Mouse (Mus musculus) spleen, postnatal 10 days (tissue): ENCODE data around the gene Srgap3.
"Not testable (repeated sequence)": the region's sequence is repeated elsewhere in the genome, so short reads cannot be mapped to it uniquely, and the experiment has no call there.

Experiments used
- DNase-seq, 2 experiments: peaks; one replicate each; pipeline ENCODE4 v3.0.0; 2021 to 2022; ENCODE audit warnings: low spot score in 2 of 2

The Srgap3 gene

GRCm38 (mm10) chr6:112752007-112752406 is 195.1 kb downstream of the Srgap3 start:
- no peak for DNase-seq

DNA sequence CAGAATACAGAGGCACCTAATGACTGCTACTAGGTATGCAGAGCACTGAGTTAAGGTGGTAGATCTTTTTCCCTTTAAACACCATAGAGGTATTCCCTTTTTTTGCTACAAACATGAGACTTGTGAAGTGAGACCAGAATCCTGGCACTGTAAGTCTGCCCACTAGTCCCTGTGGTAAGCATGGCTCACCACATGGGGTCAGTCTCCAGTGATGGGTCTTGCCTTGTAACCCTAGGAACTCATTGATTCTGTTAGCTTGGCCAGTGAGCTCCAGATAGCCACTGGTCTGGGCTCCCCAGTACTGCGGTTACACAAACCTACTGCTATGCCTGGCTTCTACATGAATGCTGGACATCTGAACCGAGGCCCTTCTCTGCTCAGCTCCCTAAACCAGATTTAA is 204.8 kb downstream of the Srgap3 start:
- DNase-seq: no peak

- DNase-seq: no peak
Measured at GRCm38 (mm10) chr6:112741766-112742165, 205.3 kb downstream of the Srgap3 start.

- DNase-seq: no peak
Measured at GRCm38 (mm10) chr6:112739635-112740034, 207.4 kb downstream of the Srgap3 start.

GRCm38 (mm10) chr6:112738924-112739323 is 208.1 kb downstream of the Srgap3 start:
- peak in 1 of 2 experiments; percentile 19 for DNase-seq

GRCm38 (mm10) chr6:112736471-112736870 is 210.6 kb downstream of the Srgap3 start:
- no peak for DNase-seq

- DNase-seq: no peak
Measured at GRCm38 (mm10) chr6:112735054-112735453, 212.0 kb downstream of the Srgap3 start.

DNA sequence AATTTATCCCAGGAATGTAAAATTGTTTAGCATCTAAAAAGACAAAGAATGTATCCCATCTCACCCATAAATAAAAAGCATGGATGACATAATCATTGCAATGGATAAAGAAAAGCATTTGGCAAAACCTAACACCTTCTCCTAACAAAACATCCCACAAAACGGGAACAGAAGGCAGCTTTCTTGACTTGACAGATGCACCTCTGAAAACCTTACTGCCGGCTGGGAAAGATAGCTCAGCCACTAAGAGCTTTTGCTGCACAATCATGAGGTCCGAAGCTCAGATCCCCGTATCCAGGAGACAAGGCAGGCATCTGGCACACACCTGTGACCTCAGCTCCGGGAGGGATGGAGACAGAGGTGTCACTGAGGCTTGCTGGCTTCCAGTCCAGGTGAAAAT is 213.1 kb downstream of the Srgap3 start:
- DNase-seq: no peak

GRCm38 (mm10) chr6:112732434-112732833 is 214.6 kb downstream of the Srgap3 start:
- DNase-seq: no peak

DNA sequence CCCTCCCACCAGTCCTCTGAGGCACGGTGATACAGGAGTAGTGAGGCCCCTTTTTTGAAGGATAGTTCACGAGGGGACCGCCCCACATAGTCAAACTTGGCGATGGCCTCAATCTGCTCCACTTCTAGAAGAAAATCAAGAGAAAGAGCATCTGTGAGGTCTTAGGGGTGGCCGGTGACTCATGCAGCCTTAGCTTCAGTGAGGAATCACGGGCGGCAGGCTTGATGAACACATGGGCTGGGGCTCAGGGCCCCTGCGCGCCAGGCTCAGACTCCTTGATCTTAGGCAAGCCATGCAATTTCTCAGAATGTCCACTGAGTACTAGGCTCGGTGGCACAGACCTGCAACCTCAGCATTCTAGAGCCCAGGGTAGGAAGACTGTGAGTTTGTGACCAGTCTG is 215.7 kb downstream of the Srgap3 start:
- no peak for DNase-seq

- no peak for DNase-seq
Measured at GRCm38 (mm10) chr6:112728760-112729422, 218.2 kb downstream of the Srgap3 start.

- no peak for DNase-seq
Measured at GRCm38 (mm10) chr6:112725468-112725867, 221.6 kb downstream of the Srgap3 start.

- DNase-seq: no peak
Measured at GRCm38 (mm10) chr6:112720409-112721080, 226.5 kb downstream of the Srgap3 start.

GRCm38 (mm10) chr6:112719983-112720382 is 227.1 kb downstream of the Srgap3 start:
- no peak for DNase-seq

- DNase-seq: peak in 1 of 2 experiments; percentile 20
Measured at GRCm38 (mm10) chr6:112717168-112717567, 229.9 kb downstream of the Srgap3 start.

- DNase-seq: no peak
Measured at GRCm38 (mm10) chr6:112713951-112714350, 233.1 kb downstream of the Srgap3 start.

DNA sequence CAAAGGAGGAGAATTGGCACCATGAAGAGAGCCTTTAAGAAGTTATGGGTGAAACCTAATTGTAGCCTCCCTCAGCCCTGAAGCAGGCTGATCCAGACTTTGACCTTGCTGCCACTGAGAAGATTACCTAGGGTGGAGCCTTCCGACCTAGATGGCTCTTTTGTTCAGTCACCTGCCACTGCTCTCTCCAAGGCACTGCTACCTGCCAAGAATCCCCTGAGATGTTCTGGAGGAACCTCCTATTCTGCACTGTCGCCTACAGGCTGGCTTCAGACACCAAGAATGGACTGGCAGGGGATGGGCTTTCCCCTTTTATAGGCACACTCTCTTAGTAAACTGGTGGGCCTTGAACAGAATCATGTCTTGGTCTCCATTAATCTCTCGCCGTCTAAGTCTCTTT is 244.8 kb downstream of the Srgap3 start:
- DNase-seq: not testable (repeated sequence)

- DNase-seq: peak; percentile 41 to 73
Measured at GRCm38 (mm10) chr6:112700392-112700791, 246.7 kb downstream of the Srgap3 start.

- no peak for DNase-seq
Measured at GRCm38 (mm10) chr6:112699115-112699514, 248.0 kb downstream of the Srgap3 start.

DNA sequence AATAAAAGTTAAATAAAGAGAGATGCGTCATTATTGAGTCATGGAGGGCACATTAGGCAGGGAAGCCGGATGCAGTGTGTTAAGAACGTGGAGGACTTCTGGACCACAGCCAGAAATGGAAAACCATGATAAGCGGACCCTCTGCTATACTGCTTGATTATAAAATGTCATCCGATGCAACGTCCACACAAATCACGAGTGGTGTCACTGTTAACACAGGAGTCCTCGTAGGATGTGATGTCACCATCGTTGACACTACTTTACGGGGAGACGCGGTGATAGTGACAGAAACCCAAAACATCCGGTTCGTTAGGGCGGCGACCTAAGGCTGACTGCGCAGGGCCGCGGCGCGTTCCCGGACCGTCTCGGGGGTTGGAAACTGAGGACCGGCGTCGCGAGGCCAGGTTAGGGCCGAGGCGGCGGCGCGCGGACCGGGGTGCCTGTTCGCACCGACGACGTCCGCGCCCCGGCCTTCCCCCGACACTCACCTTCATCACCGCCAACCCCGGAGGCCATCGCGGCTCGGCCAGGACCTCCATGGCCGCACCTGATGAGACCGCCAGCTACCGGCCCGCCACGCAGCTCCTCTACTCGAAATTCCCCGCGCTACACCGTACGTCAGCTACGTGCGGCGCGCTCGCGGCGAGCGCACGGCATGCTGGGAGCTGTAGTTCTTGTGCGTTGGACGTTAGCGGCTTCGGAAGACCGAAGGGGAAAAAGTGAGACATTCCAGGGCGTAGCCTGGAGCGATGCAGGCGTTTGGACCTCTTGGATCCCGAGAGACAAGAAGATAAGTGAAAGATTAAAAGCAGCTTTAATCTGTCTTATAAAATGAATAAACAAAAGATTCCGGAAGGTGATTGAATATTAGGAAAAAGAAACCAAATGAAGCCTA is 250.8 kb downstream of the Srgap3 start, which contains the start of gene Rad18:
Gene Rad18 (minus strand): TSS at position 631 of the 895 bp plus-strand sequence.
- peak; percentile 79 to 92 for DNase-seq

DNA sequence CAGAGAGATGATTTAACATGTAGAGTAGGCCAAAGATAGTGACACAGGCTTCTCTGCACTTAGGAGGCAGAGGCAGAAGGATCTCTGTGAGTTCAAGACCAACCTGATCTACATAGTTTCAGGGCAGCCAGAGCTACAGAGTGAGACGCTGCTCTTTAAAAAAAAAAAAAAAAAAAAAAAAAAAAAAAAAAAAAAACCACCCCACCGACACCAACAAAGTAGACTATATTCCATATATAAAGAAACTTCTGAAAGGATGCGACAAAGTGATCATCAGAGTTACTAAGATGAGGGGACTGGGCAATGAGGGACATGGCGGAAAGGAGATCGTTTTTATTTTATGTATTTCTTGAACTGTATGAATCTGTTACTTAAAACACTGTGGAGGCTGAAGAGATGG is 252.6 kb downstream of the Srgap3 start:
- no peak for DNase-seq

DNA sequence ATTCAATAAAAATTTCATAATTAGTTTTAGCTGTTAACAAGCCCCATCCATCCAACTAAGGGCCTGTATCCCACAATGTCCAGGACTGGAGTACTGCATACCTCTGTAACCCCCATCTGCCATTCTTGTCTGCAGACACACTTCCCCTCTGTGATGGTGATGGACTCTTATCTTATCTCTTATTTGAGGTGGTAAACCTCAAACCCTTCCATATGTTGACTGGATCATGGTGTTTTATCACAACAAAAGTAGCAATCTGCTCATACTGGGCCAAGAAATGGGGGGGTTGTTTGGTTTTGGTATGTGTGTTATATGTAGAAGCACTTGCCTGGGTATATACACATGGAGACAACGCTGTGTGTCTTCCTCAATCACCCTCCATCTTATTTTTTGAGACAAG is 255.5 kb downstream of the Srgap3 start:
- no peak for DNase-seq
